Mouse (Mus musculus) stomach, embryonic 14.5 days (tissue): Measurements from ENCODE around the gene Rgs17. TPM values are rescaled to one million over a fixed set of nuclear protein-coding genes. Genes with fewer than 3 reads are reported as not detected.
"Not testable (repeated sequence)": the region's sequence is repeated elsewhere in the genome, so short reads cannot be mapped to it uniquely, and the experiment has no call there.

Source experiments
- ATAC-seq: fragments of 200-750 bp; cut with Nextera tagmentation; 2 replicates; pipeline ENCODE4 v1.8.0; 2017; ENCODE audit warnings: low read depth, moderate TSS enrichment; ENCODE audit not compliant: insufficient number of reproducible peaks, insufficient read depth, low FRiP score
- H3K27ac ChIP-seq: fragments of 300-500 bp; sonication (generic); 2 replicates; pipeline ENCODE4 v1.5.1; 2014; ENCODE audit warnings: mild to moderate bottlenecking, low read length, moderate library complexity, mixed read lengths
- H3K27me3 ChIP-seq: fragments of 300-500 bp; sonication (generic); 2 replicates; pipeline ENCODE4 v1.6.1; 2014; ENCODE audit warnings: low read length, control low read depth, mixed read lengths; ENCODE audit not compliant: control insufficient read depth, insufficient read depth
- H3K36me3 ChIP-seq: fragments of 300-500 bp; sonication (generic); 2 replicates; pipeline ENCODE4 v1.6.1; 2014; ENCODE audit warnings: mild to moderate bottlenecking, control low read depth, low read length, moderate library complexity, mixed read lengths; ENCODE audit not compliant: control insufficient read depth, insufficient read depth
- H3K4me1 ChIP-seq: fragments of 300-500 bp; sonication (generic); 2 replicates; pipeline ENCODE4 v1.6.1; 2014; ENCODE audit warnings: low read length, control low read depth, mixed read lengths; ENCODE audit not compliant: control insufficient read depth, insufficient read depth
- H3K4me2 ChIP-seq: fragments of 300-500 bp; sonication (generic); replicated peaks from 2 replicates; pipeline ENCODE4 v1.6.1; 2014; ENCODE audit warnings: low read depth, low read length, control low read depth
- H3K4me3 ChIP-seq: fragments of 300-500 bp; sonication (generic); 2 replicates; pipeline ENCODE4 v1.5.1; 2014; ENCODE audit warnings: low read depth, low read length, control low read depth
- H3K9ac ChIP-seq: fragments of 300-500 bp; sonication (generic); replicated peaks from 2 replicates; pipeline ENCODE4 v1.6.1; 2014; ENCODE audit warnings: low read depth, mild to moderate bottlenecking, control low read depth, low read length, moderate library complexity, mixed read lengths
- H3K9me3 ChIP-seq: fragments of 300-500 bp; sonication (generic); 2 replicates; pipeline ENCODE4 v1.6.1; 2016; ENCODE audit warnings: low read depth, low read length, control low read depth; ENCODE audit not compliant: control insufficient read depth
- WGBS: fragments of 180-500 bp; shearing (Covaris S2); extraction: QIAGEN DNeasy Blood & Tissue Kit; methylation state at CpG from one replicate; pipeline ENCODE4 v1.1.7; 2014; 5-methylcytosine and 5-hydroxymethylcytosine counted together
- polyA plus RNA-seq: library from polyadenylated mRNA; unstranded; fragments of >200 nt; fragmentation: Nextera tagmentation; extraction: Ambion mirVana; gene quantifications from 2 replicates; pipeline ENCODE4 v1.2.1, GENCODE M21; 2014

Gene Rgs17
- 4.9 and 7.1 TPM in 2 replicates for polyA plus RNA-seq

- WGBS: 1% methylated on average over 26 of the region's 35 CpGs
- H3K9ac ChIP-seq: peak within 1 kb of the TSS; percentile 50; the same call in 1 of the 2 replicates
- H3K4me2 ChIP-seq: peak within 1 kb of the TSS; percentile 97
- no peaks in the 10 kb centered on the region for H3K36me3 ChIP-seq
- peak; percentile 89 for ATAC-seq
- no peak within 1 kb of the TSS for H3K27ac ChIP-seq
- H3K27me3 ChIP-seq: no peaks in the 10 kb centered on the region
- H3K9me3 ChIP-seq: no peaks in the 10 kb centered on the region
- H3K4me3 ChIP-seq: peak within 1 kb of the TSS; percentile 72
- no peaks in the 10 kb centered on the region for H3K4me1 ChIP-seq
Observed at GRCm38 (mm10) chr10:5922294-5922828, at the start of gene Rgs17. TSS of gene Rgs17 (minus strand) at chr10:5922400.

- no peak for ATAC-seq
- no peaks in the 10 kb centered on the region for H3K9me3 ChIP-seq
- H3K27me3 ChIP-seq: no peaks in the 10 kb centered on the region
- H3K4me3 ChIP-seq: no peak overlapping the region
- no peak overlapping the region for H3K9ac ChIP-seq
- no peak overlapping the region for H3K27ac ChIP-seq
- WGBS: 79% methylated on average over 2 of the region's 2 CpGs
- H3K4me2 ChIP-seq: no peak overlapping the region
- no peaks in the 10 kb centered on the region for H3K36me3 ChIP-seq
- no peaks in the 10 kb centered on the region for H3K4me1 ChIP-seq
Observed at GRCm38 (mm10) chr10:5967655-5968054, 45.5 kb upstream of the Rgs17 start.

GRCm38 (mm10) chr10:5953787-5954186 lies 31.6 kb upstream of the Rgs17 start:
- H3K4me2 ChIP-seq, ATAC-seq, H3K4me3 ChIP-seq, H3K27me3 ChIP-seq, H3K27ac ChIP-seq, H3K9me3 ChIP-seq, H3K4me1 ChIP-seq, H3K9ac ChIP-seq, H3K36me3 ChIP-seq: not testable (repeated sequence)

- no peaks in the 10 kb centered on the region for H3K27me3 ChIP-seq
- no peaks in the 10 kb centered on the region for H3K9me3 ChIP-seq
- H3K36me3 ChIP-seq: no peaks in the 10 kb centered on the region
Observed at GRCm38 (mm10) chr10:5924261-5924660, 2.1 kb upstream of the Rgs17 start.

GRCm38 (mm10) chr10:5923096-5923495 lies 896 bp upstream of the Rgs17 start:
- ATAC-seq: no peak
- H3K27ac ChIP-seq: no peak overlapping the region
- no peak overlapping the region for H3K4me3 ChIP-seq
- WGBS: 20% methylated on average over 9 of the region's 9 CpGs
- no peaks in the 10 kb centered on the region for H3K36me3 ChIP-seq
- H3K4me1 ChIP-seq: no peaks in the 10 kb centered on the region
- H3K9me3 ChIP-seq: no peaks in the 10 kb centered on the region
- H3K27me3 ChIP-seq: no peaks in the 10 kb centered on the region
- no peak overlapping the region for H3K4me2 ChIP-seq
- H3K9ac ChIP-seq: no peak overlapping the region

More at GRCm38 (mm10) chr10:5924261-5924660, 2.1 kb upstream of the Rgs17 start:
- no peak overlapping the region for H3K9ac ChIP-seq
- H3K27ac ChIP-seq: no peak overlapping the region
- no peaks in the 10 kb centered on the region for H3K4me1 ChIP-seq
- 86% methylated on average over 5 of the region's 5 CpGs for WGBS
- no peak for ATAC-seq
- no peak overlapping the region for H3K4me3 ChIP-seq
- no peak overlapping the region for H3K4me2 ChIP-seq

GRCm38 (mm10) chr10:5921771-5922170 lies 429 bp downstream of the Rgs17 start:
- ATAC-seq: no peak
- no peaks in the 10 kb centered on the region for H3K9me3 ChIP-seq
- WGBS: under 1% methylated on average over 31 of the region's 31 CpGs
- H3K27ac ChIP-seq: no peak overlapping the region
- H3K4me2 ChIP-seq: peak overlapping the region; percentile 97
- peak overlapping the region; percentile 72 for H3K4me3 ChIP-seq
- no peaks in the 10 kb centered on the region for H3K4me1 ChIP-seq
- no peaks in the 10 kb centered on the region for H3K36me3 ChIP-seq
- peak overlapping the region; percentile 50; the same call in 1 of the 2 replicates for H3K9ac ChIP-seq
- H3K27me3 ChIP-seq: no peaks in the 10 kb centered on the region

GRCm38 (mm10) chr10:5921031-5921551 lies 1.1 kb downstream of the Rgs17 start:
- no peaks in the 10 kb centered on the region for H3K27me3 ChIP-seq
- 1% methylated on average over 12 of the region's 12 CpGs for WGBS
- 0 out of 2 replicates have a peak, but pooled peaks have one; percentile 37 for ATAC-seq

DNA sequence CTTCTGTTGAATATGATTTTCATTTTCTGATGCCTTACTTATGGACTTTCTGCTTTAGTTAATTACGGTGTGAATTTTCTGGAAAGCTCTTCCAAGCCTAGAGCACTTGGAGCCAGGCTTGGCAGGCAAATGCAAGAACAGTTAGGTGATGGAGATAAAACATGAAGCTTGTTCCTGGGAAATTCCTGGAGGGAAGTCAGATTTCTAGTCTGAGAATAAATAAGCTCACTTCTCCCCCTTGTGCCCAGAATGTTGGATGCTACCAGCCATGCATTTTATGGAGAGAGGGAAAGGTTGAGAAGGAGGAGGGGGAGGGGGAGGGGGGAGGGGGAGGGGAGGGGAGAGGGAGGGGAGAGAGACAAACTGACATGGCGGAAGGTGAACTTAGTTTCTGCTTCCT lies 17.8 kb downstream of the Rgs17 start:
- Histone ChIP-seq H3K36me3 (no peaks in the 10 kb centered on the region), H3K9me3 (no peaks in the 10 kb centered on the region), H3K4me1 (peaks cover 6% of the 10 kb centered on the region), H3K4me3 (no peak overlapping the region), H3K4me2 (no peak overlapping the region), H3K27me3 (no peaks in the 10 kb centered on the region), H3K27ac (no peak overlapping the region), H3K9ac (no peak overlapping the region)
- 84% methylated on average over 2 of the region's 2 CpGs for WGBS
- ATAC-seq: no peak

More at GRCm38 (mm10) chr10:5921031-5921551, 1.1 kb downstream of the Rgs17 start:
- H3K4me3 ChIP-seq: peak overlapping the region; percentile 72
- H3K4me1 ChIP-seq: no peaks in the 10 kb centered on the region
- no peak overlapping the region for H3K9ac ChIP-seq
- no peaks in the 10 kb centered on the region for H3K36me3 ChIP-seq
- peak overlapping the region; percentile 97 for H3K4me2 ChIP-seq
- no peaks in the 10 kb centered on the region for H3K9me3 ChIP-seq
- no peak overlapping the region for H3K27ac ChIP-seq

DNA sequence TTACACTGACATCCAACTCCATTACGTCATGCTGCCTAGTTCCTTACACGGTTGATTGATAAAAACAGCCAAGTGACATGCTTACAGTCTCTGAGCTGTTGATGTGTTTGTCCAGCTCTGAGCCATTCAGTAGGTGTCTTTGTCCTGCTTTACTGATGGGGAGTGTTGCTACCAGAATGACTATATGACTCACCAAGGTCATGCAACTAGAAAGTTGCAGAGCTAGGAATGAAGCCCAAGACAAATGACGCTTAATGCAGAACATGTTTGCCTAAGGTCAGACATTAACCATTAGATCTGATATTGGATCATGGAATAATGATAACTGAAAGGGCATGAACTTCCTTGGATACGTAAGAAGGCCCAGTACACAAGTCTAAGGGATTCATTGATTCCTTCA lies 20.4 kb downstream of the Rgs17 start:
- Histone ChIP-seq H3K27ac (no peak overlapping the region), H3K36me3 (no peaks in the 10 kb centered on the region), H3K4me1 (peaks cover 6% of the 10 kb centered on the region), H3K4me2 (no peak overlapping the region), H3K9ac (no peak overlapping the region), H3K9me3 (no peaks in the 10 kb centered on the region), H3K27me3 (no peaks in the 10 kb centered on the region), H3K4me3 (no peak overlapping the region)
- WGBS: 56% methylated on average over 4 of the region's 4 CpGs
- ATAC-seq: peak; percentile 84
